In genomic region chr17:63145311-63145741, GRCm38 (mm10) we compare ENCODE assay signal across 14 mouse cellular contexts.
DNase-seq lines count a peak whose midpoint lies in the region; ATAC-seq lines count a peak whose summit lies in the region.
"Had no signal": no experiment of that assay in that cellular context is flagged by ENCODE, and none has a peak within 500 bp of the region (broad histone marks: within the 10 kb centered on the region; RNA-seq: fewer than 3 reads in every experiment).

No protein-coding gene starts in this region.

- H3K4me1 ChIP-seq in heart, embryonic 15.5 days (replicated peaks), result peaks cover 14% of the 10 kb centered on the region
- H3K4me1 ChIP-seq in hindbrain, embryonic 10.5 days (replicated peaks), result peaks cover 48% of the 10 kb centered on the region
- peaks cover 34% of the 10 kb centered on the region for H3K4me1 ChIP-seq in midbrain, embryonic 16.5 days (ENCODE audit: control insufficient read depth, insufficient read depth, low read length)
- H3K4me1 ChIP-seq: embryonic facial prominence, embryonic 15.5 days had no signal

- no peak for DNase-seq in heart, postnatal 14 days
- DNase-seq in embryo, embryonic 11 days, result peak; percentile 68
- DNase-seq in hindbrain, embryonic 10.5 days (ENCODE audit: low spot score), result no peak
- DNase-seq in T-cell, adult 2 months (ENCODE audit: low spot score), result no peak
- DNase-seq in kidney, postnatal 10 days, result no peak
- no peak for DNase-seq in urinary bladder, postnatal 10 days (ENCODE audit: low spot score)
- DNase-seq: B cell, adult 2 months; layer of hippocampus, postnatal 36 days; right cerebral cortex, adult 18-20 months had no signal

- H3K9ac ChIP-seq in heart, embryonic 15.5 days, result no peak overlapping the region
- peak overlapping the region; percentile 22; the same call in 1 of the 2 replicates for H3K9ac ChIP-seq in midbrain, embryonic 16.5 days (ENCODE audit: low read depth, low read length)
- H3K9ac ChIP-seq: embryonic facial prominence, embryonic 15.5 days; liver, embryonic 15.5 days had no signal

- H3K27ac ChIP-seq in heart, embryonic 15.5 days, result 0 out of 2 replicates have a peak overlapping the region, but pooled peaks have one; percentile 8
- H3K27ac ChIP-seq in hindbrain, embryonic 10.5 days, result peak overlapping the region; percentile 85
- peak overlapping the region; percentile 87 for H3K27ac ChIP-seq in midbrain, embryonic 16.5 days (ENCODE audit: low read length)
- H3K27ac ChIP-seq: embryonic facial prominence, embryonic 15.5 days; liver, embryonic 15.5 days had no signal

- H3K4me2 ChIP-seq in heart, embryonic 15.5 days, result no peak overlapping the region
- H3K4me2 ChIP-seq in midbrain, embryonic 16.5 days (ENCODE audit: low read length), result peak overlapping the region; percentile 26
- H3K4me2 ChIP-seq: embryonic facial prominence, embryonic 15.5 days; liver, embryonic 15.5 days had no signal

- intact Hi-C loops in heart, postnatal 14 days (cut with DNase I), result no loop called here

- H3K27me3 ChIP-seq in heart, embryonic 15.5 days, result no peaks in the 10 kb centered on the region
- H3K27me3 ChIP-seq in hindbrain, embryonic 10.5 days (ENCODE audit: insufficient read depth, poor library complexity, severe bottlenecking), result peaks cover 15% of the 10 kb centered on the region
- H3K27me3 ChIP-seq in midbrain, embryonic 16.5 days (ENCODE audit: control insufficient read depth, insufficient read depth, low read depth, low read length), result no peaks in the 10 kb centered on the region
- H3K27me3 ChIP-seq: embryonic facial prominence, embryonic 15.5 days; liver, embryonic 15.5 days had no signal

- no peaks in the 10 kb centered on the region for H3K9me3 ChIP-seq in heart, embryonic 15.5 days (replicated peaks)
- no peaks in the 10 kb centered on the region for H3K9me3 ChIP-seq in hindbrain, embryonic 10.5 days
- H3K9me3 ChIP-seq in midbrain, embryonic 16.5 days (replicated peaks; ENCODE audit: control insufficient read depth, low read length, poor library complexity, severe bottlenecking), result no peaks in the 10 kb centered on the region
- H3K9me3 ChIP-seq: embryonic facial prominence, embryonic 15.5 days; liver, embryonic 15.5 days had no signal

- no peak for ATAC-seq in heart, embryonic 15.5 days (replicated peaks; ENCODE audit: insufficient number of reproducible peaks, insufficient read depth, low FRiP score, low read depth)
- ATAC-seq in midbrain, embryonic 16.5 days, result peak; percentile 86
- ATAC-seq: intestine, postnatal 0 days had no signal

- H3K4me3 ChIP-seq in heart, embryonic 15.5 days, result no peak overlapping the region
- H3K4me3 ChIP-seq in hindbrain, embryonic 10.5 days, result 0 out of 2 replicates have a peak overlapping the region, but pooled peaks have one; percentile 11
- H3K4me3 ChIP-seq in midbrain, embryonic 16.5 days (ENCODE audit: low read depth, low read length), result no peak overlapping the region
- H3K4me3 ChIP-seq: embryonic facial prominence, embryonic 15.5 days; liver, embryonic 15.5 days had no signal

- 68% methylated on average over 5 of the region's 5 CpGs for WGBS in heart, embryonic 15.5 days
- WGBS in hindbrain, embryonic 10.5 days, result 32% methylated on average over 5 of the region's 5 CpGs
- 7% methylated on average over 5 of the region's 5 CpGs for WGBS in midbrain, embryonic 16.5 days

- no peaks in the 10 kb centered on the region for H3K36me3 ChIP-seq in heart, embryonic 15.5 days
- H3K36me3 ChIP-seq in hindbrain, embryonic 10.5 days, result no peaks in the 10 kb centered on the region
- no peaks in the 10 kb centered on the region for H3K36me3 ChIP-seq in midbrain, embryonic 16.5 days (ENCODE audit: control insufficient read depth, insufficient read depth, low read length)
- H3K36me3 ChIP-seq: embryonic facial prominence, embryonic 15.5 days; liver, embryonic 15.5 days had no signal

Comparison
In these comparisons a context has a peak if more than half of its experiments do, and no peak if none do; other contexts are left out.
1. H3K27ac ChIP-seq: peak in every context shown above with its lines; median percentile 87 in midbrain, embryonic 16.5 days; 85 in hindbrain, embryonic 10.5 days; 8 in heart, embryonic 15.5 days.